Mouse (Mus musculus) testis, adult 2 months (tissue): ENCODE measurements at regions not wholly inside any gene's neighbourhood (a gene's known extent, or its start where the extent isn't known, plus 50 kb on each side); places are given as distances from the start of the nearest gene placed in this dataset.

Experiments used
- CTCF ChIP-seq: fragments of 200-500 bp; IDR thresholded peaks from 2 replicates; pipeline ENCODE4 v1.5.1; 2012; ENCODE audit warnings: low read depth, mild to moderate bottlenecking, inconsistent platforms, low read length, moderate library complexity; ENCODE audit not compliant: control insufficient read depth, insufficient read depth, insufficient replicate concordance
- POLR2A ChIP-seq: fragments of 200-500 bp; IDR thresholded peaks from 2 replicates; pipeline ENCODE4 v1.6.1; 2012; ENCODE audit warnings: low read depth, mild to moderate bottlenecking, inconsistent platforms, low read length, moderate library complexity; ENCODE audit not compliant: control insufficient read depth

- TF ChIP-seq CTCF: no peak
- TF ChIP-seq POLR2A: no peak
These were observed 401.9 kb upstream of the Kazn start for GRCm38 (mm10) chr4:142641069-142641468.
